Mouse (Mus musculus): ENCODE measurements at regions not wholly inside any gene's neighbourhood (a gene's known extent, or its start where the extent isn't known, plus 50 kb on each side); places are given as distances from the start of the nearest gene placed in this dataset.
"Not testable (repeated sequence)": the region's sequence is repeated elsewhere in the genome, so short reads cannot be mapped to it uniquely, and the experiment has no call there.

- Histone ChIP-seq H3K27me3 (replicated peaks; ENCODE audit: control insufficient read depth, insufficient read depth, low read length) (no peaks in the 10 kb centered on the region; the same call in 1 of the 2 replicates), H3K4me3 (ENCODE audit: insufficient read depth, low read depth, low read length) (no peak overlapping the region), H3K36me3 (ENCODE audit: control insufficient read depth, insufficient read depth, low read length) (no peaks in the 10 kb centered on the region), H3K4me1 (ENCODE audit: control insufficient read depth, insufficient read depth, low read length) (no peaks in the 10 kb centered on the region), H3K27ac (ENCODE audit: insufficient read depth, low read depth, low read length) (no peak overlapping the region)
- TF ChIP-seq POLR2A (IDR thresholded peaks at IDR 0.05; ENCODE audit: low read depth, low read length) (no peak), CTCF (conservative IDR thresholded peaks at IDR 0.05; ENCODE audit: insufficient read depth, insufficient read length, low read depth, low read length) (no peak)
- DNase-seq: no peak
- 81% methylated on average over 8 of the region's 8 CpGs for WGBS
These were observed 251.2 kb upstream of the Kcnh8 start for GRCm38 (mm10) chr17:52351293-52351692.

GRCm38 (mm10) chr17:52350696-52351095, 251.8 kb upstream of the Kcnh8 start:
- Histone ChIP-seq H3K4me3 (ENCODE audit: insufficient read depth, low read depth, low read length) (no peak overlapping the region), H3K4me1 (ENCODE audit: control insufficient read depth, insufficient read depth, low read length) (no peaks in the 10 kb centered on the region), H3K36me3 (ENCODE audit: control insufficient read depth, insufficient read depth, low read length) (no peaks in the 10 kb centered on the region), H3K27ac (ENCODE audit: insufficient read depth, low read depth, low read length) (no peak overlapping the region), H3K27me3 (replicated peaks; ENCODE audit: control insufficient read depth, insufficient read depth, low read length) (no peaks in the 10 kb centered on the region; the same call in 1 of the 2 replicates)
- DNase-seq: no peak
- TF ChIP-seq CTCF (conservative IDR thresholded peaks at IDR 0.05; ENCODE audit: insufficient read depth, insufficient read length, low read depth, low read length) (no peak), POLR2A (IDR thresholded peaks at IDR 0.05; ENCODE audit: low read depth, low read length) (no peak)

DNA sequence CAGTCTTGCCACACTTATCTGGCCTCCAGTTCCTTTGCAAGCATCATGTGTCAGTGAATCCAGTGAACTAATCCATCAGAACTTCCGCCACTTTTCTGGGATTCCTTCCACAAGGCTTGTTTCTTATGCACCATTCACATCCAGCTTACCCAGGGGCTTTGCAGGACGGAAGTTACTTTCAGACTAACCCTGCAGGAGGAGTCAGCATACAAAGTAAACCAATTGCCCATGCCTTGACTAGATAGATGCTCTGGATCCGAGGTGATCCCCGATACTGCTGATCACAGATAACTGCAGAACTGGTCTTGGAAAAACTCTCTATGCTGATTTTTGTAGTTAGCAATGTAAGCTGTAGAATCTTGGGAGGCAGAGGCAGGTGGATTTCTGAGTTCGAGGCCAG, 252.6 kb upstream of the Kcnh8 start:
- TF ChIP-seq CTCF (conservative IDR thresholded peaks at IDR 0.05; ENCODE audit: insufficient read depth, insufficient read length, low read depth, low read length): no peak
- Histone ChIP-seq H3K4me3 (ENCODE audit: insufficient read depth, low read depth, low read length) (no peak overlapping the region), H3K36me3 (ENCODE audit: control insufficient read depth, insufficient read depth, low read length) (no peaks in the 10 kb centered on the region), H3K27ac (ENCODE audit: insufficient read depth, low read depth, low read length) (no peak overlapping the region), H3K4me1 (ENCODE audit: control insufficient read depth, insufficient read depth, low read length) (no peaks in the 10 kb centered on the region), H3K27me3 (replicated peaks; ENCODE audit: control insufficient read depth, insufficient read depth, low read length) (no peaks in the 10 kb centered on the region; the same call in 1 of the 2 replicates)
- no peak for DNase-seq
- WGBS: 81% methylated on average over 5 of the region's 5 CpGs

DNA sequence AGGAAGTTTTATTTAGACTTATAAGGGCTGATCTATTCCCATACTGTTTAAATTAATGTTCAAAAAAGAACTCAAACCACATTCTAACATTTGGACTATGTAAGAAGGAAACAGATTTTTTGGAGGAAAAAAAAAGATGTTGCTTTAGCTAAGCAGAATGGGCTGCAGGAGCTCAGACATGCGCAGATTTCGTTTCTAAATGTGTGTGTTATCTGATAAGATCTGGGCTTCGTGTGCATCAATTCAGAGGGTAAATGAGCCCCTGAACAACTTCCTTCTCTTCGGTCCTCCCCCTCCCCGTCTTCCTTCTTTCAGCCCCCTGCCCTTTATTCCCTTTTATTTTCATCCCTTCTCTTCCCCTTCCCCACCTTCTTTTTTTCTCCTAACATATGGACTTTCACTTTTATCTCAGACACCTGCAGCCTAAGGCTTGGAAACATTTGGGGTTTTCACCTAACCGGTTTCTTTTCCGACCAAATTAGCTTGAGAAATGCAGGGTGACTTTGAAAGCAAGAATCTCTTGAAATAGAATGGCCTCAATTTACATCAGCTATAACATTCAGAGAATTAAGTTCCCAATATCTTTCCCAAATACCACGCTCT, 253.9 kb upstream of the Kcnh8 start:
- 51% methylated on average over 8 of the region's 8 CpGs for WGBS
- Histone ChIP-seq H3K4me1 (ENCODE audit: control insufficient read depth, insufficient read depth, low read length) (no peaks in the 10 kb centered on the region), H3K27me3 (replicated peaks; ENCODE audit: control insufficient read depth, insufficient read depth, low read length) (no peaks in the 10 kb centered on the region; the same call in 1 of the 2 replicates), H3K27ac (ENCODE audit: insufficient read depth, low read depth, low read length) (no peak overlapping the region), H3K4me3 (ENCODE audit: insufficient read depth, low read depth, low read length) (no peak overlapping the region), H3K36me3 (ENCODE audit: control insufficient read depth, insufficient read depth, low read length) (no peaks in the 10 kb centered on the region)
- DNase-seq: no peak
- TF ChIP-seq POLR2A (IDR thresholded peaks at IDR 0.05; ENCODE audit: low read depth, low read length) (no peak), CTCF (conservative IDR thresholded peaks at IDR 0.05; ENCODE audit: insufficient read depth, insufficient read length, low read depth, low read length) (no peak)

- WGBS: 77% methylated on average over 1 of the region's 1 CpGs
These were observed 281.9 kb upstream of the Kcnh8 start for GRCm38 (mm10) chr17:52320586-52320985.

DNA sequence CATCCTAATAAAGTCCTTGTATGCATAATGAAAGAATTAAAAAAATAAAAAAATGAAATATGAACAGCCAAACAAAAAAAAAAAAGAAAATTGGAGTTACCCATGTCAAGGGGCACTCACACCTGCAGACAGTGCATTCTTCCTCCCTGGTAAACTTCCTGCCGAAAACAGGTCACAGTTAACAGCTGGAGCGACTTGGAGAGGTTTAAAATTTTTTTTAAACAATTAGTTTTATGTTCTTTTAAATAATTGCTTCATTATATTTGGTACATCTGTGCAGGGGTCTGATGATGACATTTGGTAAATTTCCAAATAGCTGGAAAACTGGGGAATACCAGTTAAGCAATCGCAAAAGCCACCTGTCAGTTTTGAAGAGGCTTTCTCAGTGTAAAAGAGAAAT, 285.5 kb upstream of the Kcnh8 start:
- H3K4me3 ChIP-seq (ENCODE audit: insufficient read depth, low read depth, low read length): no peak overlapping the region
- no peaks in the 10 kb centered on the region for H3K4me1 ChIP-seq (ENCODE audit: control insufficient read depth, insufficient read depth, low read length)
- TF ChIP-seq POLR2A (IDR thresholded peaks at IDR 0.05; ENCODE audit: low read depth, low read length) (no peak), CTCF (conservative IDR thresholded peaks at IDR 0.05; ENCODE audit: insufficient read depth, insufficient read length, low read depth, low read length) (no peak)
- no peaks in the 10 kb centered on the region for H3K36me3 ChIP-seq (ENCODE audit: control insufficient read depth, insufficient read depth, low read length)
- H3K27me3 ChIP-seq (replicated peaks; ENCODE audit: control insufficient read depth, insufficient read depth, low read length): no peaks in the 10 kb centered on the region
- H3K27ac ChIP-seq (ENCODE audit: insufficient read depth, low read depth, low read length): no peak overlapping the region
- 73% methylated on average over 3 of the region's 3 CpGs for WGBS
- DNase-seq: no peak

More at GRCm38 (mm10) chr17:52320586-52320985, 281.9 kb upstream of the Kcnh8 start:
- no peak for DNase-seq
- no peaks in the 10 kb centered on the region for H3K4me1 ChIP-seq (ENCODE audit: control insufficient read depth, insufficient read depth, low read length)
- no peak overlapping the region for H3K27ac ChIP-seq (ENCODE audit: insufficient read depth, low read depth, low read length)
- H3K27me3 ChIP-seq (replicated peaks; ENCODE audit: control insufficient read depth, insufficient read depth, low read length): no peaks in the 10 kb centered on the region
- H3K4me3 ChIP-seq (ENCODE audit: insufficient read depth, low read depth, low read length): no peak overlapping the region
- TF ChIP-seq POLR2A (IDR thresholded peaks at IDR 0.05; ENCODE audit: low read depth, low read length): no peak
- TF ChIP-seq CTCF (conservative IDR thresholded peaks at IDR 0.05; ENCODE audit: insufficient read depth, insufficient read length, low read depth, low read length): no peak
- H3K36me3 ChIP-seq (ENCODE audit: control insufficient read depth, insufficient read depth, low read length): no peaks in the 10 kb centered on the region

DNA sequence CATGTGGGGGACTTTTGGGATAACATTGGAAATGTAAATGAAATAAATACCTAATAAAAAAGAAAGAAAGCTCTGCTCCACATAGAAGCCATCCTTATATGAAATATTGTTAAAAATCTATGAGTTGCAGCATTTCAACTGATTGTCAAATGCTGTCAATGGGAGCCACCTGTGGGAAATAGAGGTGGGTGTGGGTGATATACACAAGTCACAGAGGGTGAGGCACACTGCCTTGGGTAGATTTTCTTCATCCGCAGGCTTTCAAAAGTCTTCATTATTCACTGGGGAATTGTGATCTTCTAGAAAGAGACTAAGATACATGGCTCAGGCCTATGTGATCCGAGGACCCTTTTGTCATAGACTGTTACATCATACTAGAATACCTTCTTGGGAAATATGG, 286.6 kb upstream of the Kcnh8 start:
- H3K4me3 ChIP-seq (ENCODE audit: insufficient read depth, low read depth, low read length): no peak overlapping the region
- no peak for TF ChIP-seq CTCF (conservative IDR thresholded peaks at IDR 0.05; ENCODE audit: insufficient read depth, insufficient read length, low read depth, low read length)
- TF ChIP-seq POLR2A (IDR thresholded peaks at IDR 0.05; ENCODE audit: low read depth, low read length): no peak
- H3K27me3 ChIP-seq (replicated peaks; ENCODE audit: control insufficient read depth, insufficient read depth, low read length): no peaks in the 10 kb centered on the region
- H3K27ac ChIP-seq (ENCODE audit: insufficient read depth, low read depth, low read length): no peak overlapping the region
- no peak for DNase-seq
- H3K36me3 ChIP-seq (ENCODE audit: control insufficient read depth, insufficient read depth, low read length): no peaks in the 10 kb centered on the region
- no peaks in the 10 kb centered on the region for H3K4me1 ChIP-seq (ENCODE audit: control insufficient read depth, insufficient read depth, low read length)
- WGBS: 85% methylated on average over 2 of the region's 2 CpGs

GRCm38 (mm10) chr17:52315456-52315855, 287.1 kb upstream of the Kcnh8 start:
- not testable (repeated sequence) for H3K27me3 ChIP-seq (replicated peaks; ENCODE audit: control insufficient read depth, insufficient read depth, low read length); H3K4me1 ChIP-seq (ENCODE audit: control insufficient read depth, insufficient read depth, low read length); DNase-seq; H3K27ac ChIP-seq (ENCODE audit: insufficient read depth, low read depth, low read length); H3K36me3 ChIP-seq (ENCODE audit: control insufficient read depth, insufficient read depth, low read length); H3K4me3 ChIP-seq (ENCODE audit: insufficient read depth, low read depth, low read length)
- 53% methylated on average over 2 of the region's 2 CpGs for WGBS
